ENCODE assay signal across 12 mouse cellular contexts in the genomic region with DNA sequence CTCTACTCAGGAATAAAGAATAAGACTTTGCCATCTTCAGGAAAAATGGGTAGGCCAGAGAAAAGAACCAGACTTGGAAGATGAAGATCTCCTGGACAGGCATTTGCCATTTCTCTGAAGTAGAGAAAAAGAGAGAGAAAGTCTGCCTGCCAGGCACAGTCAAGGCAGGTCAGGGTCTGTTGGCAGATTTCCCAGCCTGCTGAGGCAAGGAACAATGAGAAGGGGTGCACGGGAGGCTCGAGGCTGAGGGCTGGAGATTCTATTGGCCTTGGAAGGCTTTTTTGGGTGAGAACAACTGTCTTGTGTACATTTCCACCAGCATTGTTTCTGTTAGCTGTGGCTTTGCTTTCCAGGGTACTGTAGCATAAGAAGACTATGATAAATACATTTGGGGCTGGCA.
DNase-seq lines count a peak whose midpoint lies in the region; ATAC-seq and TF ChIP-seq lines count a peak whose summit lies in the region.
"Had no signal": no experiment of that assay in that cellular context is flagged by ENCODE, and none has a peak within 500 bp of the region (broad histone marks: within the 10 kb centered on the region; RNA-seq: fewer than 3 reads in every experiment).

No protein-coding gene starts in this region.

- no peaks in the 10 kb centered on the region for H3K4me1 ChIP-seq in kidney, adult 2 months (ENCODE audit: control insufficient read depth, insufficient read depth, low read length)
- no peaks in the 10 kb centered on the region for H3K4me1 ChIP-seq in kidney, embryonic 14.5 days (ENCODE audit: control insufficient read depth, insufficient read depth, low read length)

- H3K27me3 ChIP-seq in kidney, adult 2 months (replicated peaks; ENCODE audit: control insufficient read depth, insufficient read depth, low read length): no peaks in the 10 kb centered on the region
- no peaks in the 10 kb centered on the region for H3K27me3 ChIP-seq in kidney, embryonic 14.5 days (ENCODE audit: control insufficient read depth, insufficient read depth, low read length)

- no peak for ATAC-seq in kidney, embryonic 14.5 days (ENCODE audit: low FRiP score, low TSS enrichment)
- ATAC-seq in erythroid progenitor cell, adult 5-6 weeks (replicated peaks; ENCODE audit: low FRiP score, poor library complexity, severe bottlenecking): no peak

- no peak overlapping the region for H3K27ac ChIP-seq in kidney, adult 2 months (ENCODE audit: insufficient read depth, low read depth, low read length)
- H3K27ac ChIP-seq in kidney, embryonic 14.5 days (ENCODE audit: low read depth, low read length): no peak overlapping the region
- H3K27ac ChIP-seq: macrophage had no signal

- no peak for TF ChIP-seq CTCF in kidney, adult 2 months (conservative IDR thresholded peaks at IDR 0.05; ENCODE audit: insufficient read depth, insufficient read length, low read depth, low read length)

- H3K9ac ChIP-seq in kidney, embryonic 14.5 days (ENCODE audit: low read depth, low read length): no peak overlapping the region

- H3K4me2 ChIP-seq in kidney, embryonic 14.5 days (replicated peaks; ENCODE audit: low read depth, low read length): no peak overlapping the region
- H3K4me2 ChIP-seq: heart, embryonic 11.5 days had no signal

- WGBS in kidney, adult 2 months: 11% methylated on average over 2 of the region's 2 CpGs
- 35% methylated on average over 2 of the region's 2 CpGs for WGBS in kidney, embryonic 14.5 days

- TF ChIP-seq POLR2A in kidney, adult 2 months (IDR thresholded peaks at IDR 0.05; ENCODE audit: low read depth, low read length): no peak

- DNase-seq in kidney, adult 2 months: peak; percentile 54
- DNase-seq in MN1 (ENCODE audit: low spot score): peak; percentile 24
- peak; percentile 71 for DNase-seq in adrenal gland, adult 2 months
- DNase-seq in kidney, adult 8-10 months: peak; percentile 26 to 35
- no peak for DNase-seq in spleen, postnatal 14 days (ENCODE audit: low spot score in 2 of 2)
- DNase-seq in urinary bladder, postnatal 25 days (ENCODE audit: low spot score): no peak
- DNase-seq: cerebellum, adult 8-10 months had no signal

- H3K9me3 ChIP-seq in kidney, embryonic 14.5 days (ENCODE audit: control insufficient read depth, low read length): no peaks in the 10 kb centered on the region

- no peaks in the 10 kb centered on the region for H3K36me3 ChIP-seq in kidney, adult 2 months (ENCODE audit: control insufficient read depth, insufficient read depth, low read length)
- H3K36me3 ChIP-seq in kidney, embryonic 14.5 days (ENCODE audit: control insufficient read depth, insufficient read depth, low read length): peaks cover 9% of the 10 kb centered on the region; the same call in 1 of the 2 replicates

- no peak overlapping the region for H3K4me3 ChIP-seq in kidney, adult 2 months (ENCODE audit: insufficient read depth, low read depth, low read length)
- H3K4me3 ChIP-seq in kidney, embryonic 14.5 days (ENCODE audit: low read length): no peak overlapping the region
- H3K4me3 ChIP-seq: erythroblast, embryonic 14.5 days had no signal

Comparison
In these comparisons a context has a peak if more than half of its experiments do, and no peak if none do; other contexts are left out.
1. DNase-seq: peak in kidney, adult 2 months (single experiment), MN1 (single experiment), adrenal gland, adult 2 months (single experiment) and kidney, adult 8-10 months (2 of 2); none in spleen, postnatal 14 days (0 of 2) and urinary bladder, postnatal 25 days (single experiment).